Mouse (Mus musculus) cerebellum, adult 2 months (tissue): Measurements from ENCODE around the gene Zglp1. TPM values are rescaled to one million over a fixed set of nuclear protein-coding genes. Genes with fewer than 3 reads are reported as not detected.
A peak's percentile ranks its signal among the peaks of the same experiment; 100 is the strongest.

Experiments
- DNase-seq, 2 experiments: peaks; one replicate each; pipeline ENCODE4 v3.0.0; 2021
- H3K27ac ChIP-seq: fragments of 200-500 bp; 2 replicates; pipeline ENCODE4 v1.5.1; 2012; ENCODE audit warnings: low read length, control low read depth, inconsistent platforms; ENCODE audit not compliant: insufficient read depth
- H3K27me3 ChIP-seq: fragments of 200-500 bp; 2 replicates; pipeline ENCODE4 v1.6.1; 2012; ENCODE audit warnings: inconsistent platforms, mild to moderate bottlenecking, low read length, moderate library complexity; ENCODE audit not compliant: control insufficient read depth, insufficient read depth
- H3K4me1 ChIP-seq: fragments of 200-500 bp; 2 replicates; pipeline ENCODE4 v1.6.1; 2011; ENCODE audit warnings: low read length; ENCODE audit not compliant: control insufficient read depth, insufficient read depth
- H3K4me3 ChIP-seq: fragments of 200-500 bp; replicated peaks from 2 replicates; pipeline ENCODE3; 2011; ENCODE audit warnings: mild to moderate bottlenecking, low read depth, low read length, control low read depth; ENCODE audit not compliant: insufficient read depth
- CTCF ChIP-seq: fragments of 200-500 bp; IDR thresholded peaks from 2 replicates; pipeline ENCODE4 v1.5.1; 2011; ENCODE audit warnings: low read depth, mild to moderate bottlenecking, control low read depth, low read length, moderate library complexity, borderline replicate concordance; ENCODE audit not compliant: insufficient read depth
- POLR2A ChIP-seq: fragments of 200-500 bp; IDR thresholded peaks from 2 replicates; pipeline ENCODE4 v1.6.1; 2011; ENCODE audit warnings: low read length, control low read depth, borderline replicate concordance; ENCODE audit not compliant: insufficient read depth
- WGBS: fragments of 180-500 bp; shearing (Covaris S2); methylation state at CpG from one replicate; pipeline ENCODE4 v1.1.7; 2018; 5-methylcytosine and 5-hydroxymethylcytosine counted together
- polyA plus RNA-seq: library from polyadenylated mRNA; depleted of rRNA; stranded (reverse); fragments of >200 nt; gene quantifications from 2 replicates; pipeline ENCODE4 v1.2.3, GENCODE M21; 2012; rRNA removed

Gene Zglp1
- polyA plus RNA-seq, 1 experiment, result 1.0 TPM

GRCm38 (mm10) chr9:21016331-21017176 is 50.3 kb downstream of the Zglp1 start:
- TF ChIP-seq POLR2A (no peak), CTCF (no peak)
- no peak overlapping the region for H3K4me3 ChIP-seq
- H3K4me1 ChIP-seq, result no peaks in the 10 kb centered on the region
- 7% methylated on average over 17 of the region's 17 CpGs for WGBS
- H3K27ac ChIP-seq, result no peak overlapping the region
- no peak for DNase-seq
- H3K27me3 ChIP-seq, result peaks cover 2% of the 10 kb centered on the region; the same call in 1 of the 2 replicates

DNA sequence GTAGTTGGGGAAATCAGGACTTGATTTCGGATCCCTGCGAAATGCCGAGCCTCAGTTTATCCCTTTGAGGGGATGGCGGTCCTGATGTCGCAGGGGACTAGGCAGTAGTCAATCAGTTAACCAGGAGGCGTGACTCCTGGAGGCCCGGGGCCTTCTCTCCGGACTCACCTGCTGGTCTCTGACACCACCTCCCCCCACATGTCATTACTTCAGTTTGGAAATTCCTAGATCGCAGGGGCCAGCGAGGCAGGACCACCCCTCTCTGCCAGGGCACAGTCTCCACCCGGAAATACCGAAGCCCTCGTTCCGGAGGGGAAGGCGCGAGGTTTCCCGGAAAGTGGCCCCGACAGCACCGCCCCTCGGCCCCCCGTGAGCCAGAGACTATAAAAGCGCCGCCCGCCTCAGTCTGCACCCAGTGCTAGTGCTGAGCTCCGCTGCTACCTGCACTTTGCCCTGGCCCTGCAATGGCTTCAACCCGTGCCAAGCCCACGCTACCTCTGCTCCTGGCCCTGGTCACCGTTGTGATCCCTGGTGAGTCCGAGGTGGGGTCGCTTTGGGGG is 51.2 kb downstream of the Zglp1 start, which contains the start of gene Icam1:
Gene Icam1 (plus strand): TSS at position 415 of the 560 bp plus-strand sequence.
- 1% methylated on average over 30 of the region's 30 CpGs for whole genome bisulfite sequencing
- no peak for DNase-seq
- TF ChIP-seq POLR2A (no peak), CTCF (no peak)
- Histone ChIP-seq H3K27ac (no peak within 1 kb of the TSS), H3K4me3 (peak within 1 kb of the TSS; percentile 22), H3K27me3 (peaks cover 2% of the 10 kb centered on the region; the same call in 1 of the 2 replicates), H3K4me1 (no peaks in the 10 kb centered on the region)

- 6% methylated on average over 29 of the region's 29 CpGs for WGBS
- no peak for DNase-seq
These were observed 52.0 kb downstream of the Zglp1 start for GRCm38 (mm10) chr9:21014691-21015570.

More at GRCm38 (mm10) chr9:21014691-21015570, 52.0 kb downstream of the Zglp1 start:
- H3K27ac ChIP-seq, result no peak overlapping the region
- TF ChIP-seq CTCF, result no peak
- no peak for TF ChIP-seq POLR2A
- no peaks in the 10 kb centered on the region for H3K4me1 ChIP-seq
- H3K27me3 ChIP-seq, result peaks cover 2% of the 10 kb centered on the region; the same call in 1 of the 2 replicates
- no peak overlapping the region for H3K4me3 ChIP-seq

Other genes with a start within 250 kb of the Zglp1 start
- gene Rdh8, start 248.6 kb downstream of the Zglp1 start, polyA plus RNA-seq, result not detected in 2 replicates
- 169 and 171 TPM in 2 replicates for gene A230050P20Rik, start 198.5 kb downstream of the Zglp1 start, polyA plus RNA-seq
- 11.1 and 12.4 TPM in 2 replicates for gene Angptl6, start 187.4 kb downstream of the Zglp1 start, polyA plus RNA-seq
- 45.3 and 50.2 TPM in 2 replicates for gene Ppan, start 178.9 kb downstream of the Zglp1 start, polyA plus RNA-seq
- 129 and 130 TPM in 2 replicates for gene Eif3g, start 168.5 kb downstream of the Zglp1 start, polyA plus RNA-seq
- gene Dnmt1, start 107.2 kb downstream of the Zglp1 start, polyA plus RNA-seq, result 45.0 and 45.3 TPM in 2 replicates
- gene S1pr2, start 90.3 kb downstream of the Zglp1 start, polyA plus RNA-seq, result 1.8 and 1.9 TPM in 2 replicates
- 135 and 139 TPM in 2 replicates for gene Mrpl4, start 64.4 kb downstream of the Zglp1 start, polyA plus RNA-seq
- gene Icam1, start 51.1 kb downstream of the Zglp1 start, polyA plus RNA-seq, result 1.4 and 1.6 TPM in 2 replicates
- gene Icam4, start 37.7 kb downstream of the Zglp1 start, polyA plus RNA-seq, result 0.32 and 0.65 TPM in 2 replicates
- 1.6 and 2.5 TPM in 2 replicates for gene Icam5, start 35.0 kb downstream of the Zglp1 start, polyA plus RNA-seq
- gene Gm49373, start 6.0 kb upstream of the Zglp1 start, polyA plus RNA-seq, result 1.8 and 2.2 TPM in 2 replicates
- gene Fdx1l, start 6.5 kb upstream of the Zglp1 start, polyA plus RNA-seq, result 78.0 and 83.9 TPM in 2 replicates
- 2.6 and 4.1 TPM in 2 replicates for gene Gm38431, start 24.9 kb upstream of the Zglp1 start, polyA plus RNA-seq
- gene Raver1, start 24.9 kb upstream of the Zglp1 start, polyA plus RNA-seq, result 29.9 and 31.4 TPM in 2 replicates
- gene Tyk2, start 64.2 kb upstream of the Zglp1 start, polyA plus RNA-seq, result 17.2 and 17.9 TPM in 2 replicates
- gene Cdc37, start 82.9 kb upstream of the Zglp1 start, polyA plus RNA-seq, result 189 and 202 TPM in 2 replicates
- 51.2 and 57.4 TPM in 2 replicates for gene Pde4a, start 98.6 kb upstream of the Zglp1 start, polyA plus RNA-seq
- 60.5 and 63.1 TPM in 2 replicates for gene Keap1, start 172.3 kb upstream of the Zglp1 start, polyA plus RNA-seq
- 40.8 and 44.6 TPM in 2 replicates for gene S1pr5, start 181.3 kb upstream of the Zglp1 start, polyA plus RNA-seq
- gene Atg4d, start 198.2 kb upstream of the Zglp1 start, polyA plus RNA-seq, result 70.9 and 72.4 TPM in 2 replicates
- gene Kri1, start 220.9 kb upstream of the Zglp1 start, polyA plus RNA-seq, result 46.8 and 48.2 TPM in 2 replicates
- gene Cdkn2d, start 224.3 kb upstream of the Zglp1 start, polyA plus RNA-seq, result 76.6 and 88.6 TPM in 2 replicates
- gene Ap1m2, start 245.2 kb upstream of the Zglp1 start, polyA plus RNA-seq, result 1.6 and 1.8 TPM in 2 replicates